Mouse (Mus musculus) embryonic facial prominence, embryonic 12.5 days (tissue): Measurements from ENCODE around the gene Kmt2d. TPM values are rescaled to one million over a fixed set of nuclear protein-coding genes. Genes with fewer than 3 reads are reported as not detected.

Experiments used
- ATAC-seq: fragments of 200-750 bp; cut with Nextera tagmentation; 2 replicates; pipeline ENCODE4 v1.8.0; 2017; ENCODE audit not compliant: insufficient number of reproducible peaks, insufficient read depth, low FRiP score, low TSS enrichment
- H3K27ac ChIP-seq: fragments of 300-500 bp; sonication (generic); 2 replicates; pipeline ENCODE4 v1.5.1; 2016; ENCODE audit warnings: mild to moderate bottlenecking
- H3K27me3 ChIP-seq: fragments of 300-500 bp; sonication (generic); 2 replicates; pipeline ENCODE4 v1.6.1; 2016; ENCODE audit warnings: mild to moderate bottlenecking, moderate library complexity
- H3K36me3 ChIP-seq: fragments of 300-500 bp; sonication (generic); 2 replicates; pipeline ENCODE4 v1.6.1; 2016; ENCODE audit warnings: mild to moderate bottlenecking
- H3K4me1 ChIP-seq: fragments of 300-500 bp; sonication (generic); 2 replicates; pipeline ENCODE4 v1.6.1; 2016
- H3K4me2 ChIP-seq: fragments of 300-500 bp; sonication (generic); replicated peaks from 2 replicates; pipeline ENCODE4 v1.6.1; 2016; ENCODE audit warnings: mild to moderate bottlenecking, moderate library complexity
- H3K4me3 ChIP-seq: fragments of 300-500 bp; sonication (generic); 2 replicates; pipeline ENCODE4 v1.5.1; 2016; ENCODE audit warnings: mild to moderate bottlenecking
- H3K9ac ChIP-seq: fragments of 300-500 bp; sonication (generic); 2 replicates; pipeline ENCODE4 v1.6.1; 2016; ENCODE audit warnings: mild to moderate bottlenecking, moderate library complexity
- H3K9me3 ChIP-seq: fragments of 300-500 bp; sonication (generic); 2 replicates; pipeline ENCODE4 v1.6.1; 2016; ENCODE audit warnings: mild to moderate bottlenecking, moderate library complexity
- WGBS: fragments of 180-500 bp; shearing (Covaris S2); methylation state at CpG from one replicate; pipeline ENCODE4 v1.1.7; 2016; 5-methylcytosine and 5-hydroxymethylcytosine counted together
- polyA plus RNA-seq: library from polyadenylated mRNA; unstranded; fragments of >200 nt; fragmentation: Nextera tagmentation; extraction: Ambion mirVana; gene quantifications from 2 replicates; pipeline ENCODE4 v1.2.1, GENCODE M21; 2016

Kmt2d gene
- polyA plus RNA-seq, 1 experiment from 2014 or later = 12.9 TPM

- no peak overlapping the region for H3K9ac ChIP-seq
- H3K9me3 ChIP-seq = no peaks in the 10 kb centered on the region
- 90% methylated on average over 14 of the region's 14 CpGs for WGBS
Measured at GRCm38 (mm10) chr15:98850668-98851067, 20.3 kb downstream of the Kmt2d start.

GRCm38 (mm10) chr15:98849956-98850600, 20.9 kb downstream of the Kmt2d start:
- H3K36me3 ChIP-seq = peaks cover 100% of the 10 kb centered on the region
- H3K4me3 ChIP-seq = no peak overlapping the region
- H3K9ac ChIP-seq = no peak overlapping the region
- 89% methylated on average over 16 of the region's 16 CpGs for WGBS
- no peak for ATAC-seq
- no peak overlapping the region for H3K27ac ChIP-seq
- H3K27me3 ChIP-seq = no peaks in the 10 kb centered on the region
- H3K9me3 ChIP-seq = no peaks in the 10 kb centered on the region
- no peaks in the 10 kb centered on the region for H3K4me1 ChIP-seq
- no peak overlapping the region for H3K4me2 ChIP-seq

More at GRCm38 (mm10) chr15:98850668-98851067, 20.3 kb downstream of the Kmt2d start:
- H3K4me3 ChIP-seq = no peak overlapping the region
- peaks cover 100% of the 10 kb centered on the region for H3K36me3 ChIP-seq
- no peak for ATAC-seq
- H3K4me1 ChIP-seq = no peaks in the 10 kb centered on the region
- no peak overlapping the region for H3K4me2 ChIP-seq
- H3K27ac ChIP-seq = no peak overlapping the region
- H3K27me3 ChIP-seq = no peaks in the 10 kb centered on the region

- no peak for ATAC-seq
- Histone ChIP-seq H3K9ac (no peak overlapping the region), H3K27ac (no peak overlapping the region), H3K4me1 (no peaks in the 10 kb centered on the region), H3K36me3 (peaks cover 100% of the 10 kb centered on the region), H3K4me2 (no peak overlapping the region), H3K27me3 (no peaks in the 10 kb centered on the region), H3K9me3 (no peaks in the 10 kb centered on the region), H3K4me3 (no peak overlapping the region)
- WGBS = 95% methylated on average over 11 of the region's 11 CpGs
Measured at GRCm38 (mm10) chr15:98849165-98849564, 21.8 kb downstream of the Kmt2d start.

GRCm38 (mm10) chr15:98846140-98846539, 24.9 kb downstream of the Kmt2d start:
- no peak overlapping the region for H3K9ac ChIP-seq
- no peak overlapping the region for H3K4me3 ChIP-seq
- ATAC-seq = no peak
- no peaks in the 10 kb centered on the region for H3K4me1 ChIP-seq
- no peak overlapping the region for H3K4me2 ChIP-seq
- no peaks in the 10 kb centered on the region for H3K9me3 ChIP-seq
- WGBS = 85% methylated on average over 8 of the region's 8 CpGs
- H3K27me3 ChIP-seq = no peaks in the 10 kb centered on the region
- H3K36me3 ChIP-seq = peaks cover 100% of the 10 kb centered on the region
- no peak overlapping the region for H3K27ac ChIP-seq

- H3K36me3 ChIP-seq = peaks cover 100% of the 10 kb centered on the region
- no peaks in the 10 kb centered on the region for H3K27me3 ChIP-seq
- ATAC-seq = no peak
- no peaks in the 10 kb centered on the region for H3K9me3 ChIP-seq
- no peak overlapping the region for H3K4me2 ChIP-seq
- H3K27ac ChIP-seq = no peak overlapping the region
- H3K9ac ChIP-seq = no peak overlapping the region
- 88% methylated on average over 2 of the region's 2 CpGs for WGBS
- H3K4me1 ChIP-seq = no peaks in the 10 kb centered on the region
- no peak overlapping the region for H3K4me3 ChIP-seq
Measured at GRCm38 (mm10) chr15:98845149-98845548, 25.9 kb downstream of the Kmt2d start.

GRCm38 (mm10) chr15:98843595-98844223, 27.3 kb downstream of the Kmt2d start:
- WGBS = 83% methylated on average over 11 of the region's 11 CpGs
- ATAC-seq = no peak

GRCm38 (mm10) chr15:98839671-98840585, 31.1 kb downstream of the Kmt2d start:
- H3K4me3 ChIP-seq = no peak overlapping the region

More at GRCm38 (mm10) chr15:98843595-98844223, 27.3 kb downstream of the Kmt2d start:
- Histone ChIP-seq H3K4me2 (no peak overlapping the region), H3K4me3 (no peak overlapping the region), H3K9ac (no peak overlapping the region; the same call in 1 of the 2 replicates), H3K36me3 (peaks cover 100% of the 10 kb centered on the region), H3K27me3 (no peaks in the 10 kb centered on the region), H3K4me1 (no peaks in the 10 kb centered on the region), H3K9me3 (no peaks in the 10 kb centered on the region), H3K27ac (no peak overlapping the region)

GRCm38 (mm10) chr15:98839161-98839560, 31.8 kb downstream of the Kmt2d start:
- Histone ChIP-seq H3K27me3 (no peaks in the 10 kb centered on the region), H3K27ac (no peak overlapping the region), H3K4me1 (no peaks in the 10 kb centered on the region), H3K4me2 (no peak overlapping the region), H3K36me3 (peaks cover 100% of the 10 kb centered on the region), H3K9ac (no peak overlapping the region), H3K9me3 (no peaks in the 10 kb centered on the region), H3K4me3 (no peak overlapping the region)
- no peak for ATAC-seq
- WGBS = 97% methylated on average over 14 of the region's 14 CpGs

More at GRCm38 (mm10) chr15:98839671-98840585, 31.1 kb downstream of the Kmt2d start:
- Histone ChIP-seq H3K9ac (no peak overlapping the region), H3K4me1 (no peaks in the 10 kb centered on the region), H3K27ac (no peak overlapping the region), H3K9me3 (no peaks in the 10 kb centered on the region), H3K36me3 (peaks cover 100% of the 10 kb centered on the region), H3K4me2 (no peak overlapping the region), H3K27me3 (no peaks in the 10 kb centered on the region)
- ATAC-seq = no peak
- 93% methylated on average over 30 of the region's 30 CpGs for WGBS

- no peaks in the 10 kb centered on the region for H3K9me3 ChIP-seq
- 0 out of 2 replicates have a peak, but pooled peaks cover 2% of the 10 kb centered on the region for H3K4me1 ChIP-seq
- no peaks in the 10 kb centered on the region for H3K27me3 ChIP-seq
Measured at GRCm38 (mm10) chr15:98837743-98838103, 33.3 kb downstream of the Kmt2d start.

GRCm38 (mm10) chr15:98837006-98837742, 33.8 kb downstream of the Kmt2d start:
- 94% methylated on average over 21 of the region's 21 CpGs for WGBS
- ATAC-seq = no peak
- peaks cover 96% of the 10 kb centered on the region for H3K36me3 ChIP-seq

More at GRCm38 (mm10) chr15:98837743-98838103, 33.3 kb downstream of the Kmt2d start:
- 79% methylated on average over 4 of the region's 4 CpGs for WGBS
- Histone ChIP-seq H3K9ac (no peak overlapping the region), H3K27ac (no peak overlapping the region), H3K4me2 (no peak overlapping the region), H3K36me3 (peaks cover 100% of the 10 kb centered on the region), H3K4me3 (no peak overlapping the region)
- ATAC-seq = no peak

GRCm38 (mm10) chr15:98835291-98835690, 35.7 kb downstream of the Kmt2d start:
- no peak for ATAC-seq
- no peaks in the 10 kb centered on the region for H3K9me3 ChIP-seq
- WGBS = 94% methylated on average over 14 of the region's 14 CpGs
- peaks cover 77% of the 10 kb centered on the region for H3K36me3 ChIP-seq
- no peak overlapping the region for H3K4me2 ChIP-seq
- no peak overlapping the region for H3K4me3 ChIP-seq
- peaks cover 9% of the 10 kb centered on the region; the same call in 1 of the 2 replicates for H3K4me1 ChIP-seq
- H3K27ac ChIP-seq = no peak overlapping the region
- no peaks in the 10 kb centered on the region for H3K27me3 ChIP-seq
- H3K9ac ChIP-seq = no peak overlapping the region

More at GRCm38 (mm10) chr15:98837006-98837742, 33.8 kb downstream of the Kmt2d start:
- Histone ChIP-seq H3K4me2 (no peak overlapping the region), H3K4me1 (peaks cover 4% of the 10 kb centered on the region; the same call in 1 of the 2 replicates), H3K27ac (no peak overlapping the region), H3K9ac (no peak overlapping the region), H3K9me3 (no peaks in the 10 kb centered on the region), H3K4me3 (no peak overlapping the region), H3K27me3 (no peaks in the 10 kb centered on the region)
